Mouse (Mus musculus) gastrocnemius, adult 18-20 months (tissue): ENCODE data around the gene Atg2b. TPM values are rescaled to one million over a fixed set of nuclear protein-coding genes. Genes with fewer than 3 reads are reported as not detected.

Source experiments
- DNase-seq: peaks from one replicate; pipeline ENCODE4 v3.0.0; 2021; ENCODE audit warnings: low spot score
- total RNA-seq, 2 experiments: library from RNA; stranded (reverse); gene quantifications; 2 replicates each; pipeline ENCODE4 v1.2.3; 2021

Atg2b gene
- total RNA-seq, 2 experiments from 2014 or later = 17.2 to 17.7 TPM

GRCm38 (mm10) chr12:105683933-105684901 lies 794 bp downstream of the Atg2b start, which contains the start of gene Gskip:
TSS of gene Gskip (plus strand) at chr12:105684829.
- peak; percentile 23 for DNase-seq

GRCm38 (mm10) chr12:105678762-105679161 lies 6.2 kb downstream of the Atg2b start:
- DNase-seq = no peak

GRCm38 (mm10) chr12:105678211-105678610 lies 6.8 kb downstream of the Atg2b start:
- no peak for DNase-seq

- DNase-seq = no peak
These were observed 8.7 kb downstream of the Atg2b start for GRCm38 (mm10) chr12:105676274-105676673.

GRCm38 (mm10) chr12:105655850-105656249 lies 29.2 kb downstream of the Atg2b start:
- DNase-seq = no peak

GRCm38 (mm10) chr12:105642770-105643321 lies 42.2 kb downstream of the Atg2b start:
- DNase-seq = no peak

- no peak for DNase-seq
These were observed 47.5 kb downstream of the Atg2b start for GRCm38 (mm10) chr12:105637554-105637953.

- DNase-seq = no peak
These were observed 48.5 kb downstream of the Atg2b start for GRCm38 (mm10) chr12:105636551-105636950.

- no peak for DNase-seq
These were observed 50.5 kb downstream of the Atg2b start for GRCm38 (mm10) chr12:105634374-105635067.

- DNase-seq = no peak
These were observed 59.2 kb downstream of the Atg2b start for GRCm38 (mm10) chr12:105625798-105626197.

GRCm38 (mm10) chr12:105622981-105623539 lies 62.0 kb downstream of the Atg2b start:
- DNase-seq = no peak

GRCm38 (mm10) chr12:105622048-105622447 lies 63.0 kb downstream of the Atg2b start:
- no peak for DNase-seq

- DNase-seq = no peak
These were observed 71.5 kb downstream of the Atg2b start for GRCm38 (mm10) chr12:105613559-105613958.

GRCm38 (mm10) chr12:105611748-105612147 lies 73.3 kb downstream of the Atg2b start:
- peak; percentile 12 for DNase-seq

- DNase-seq = no peak
These were observed 74.0 kb downstream of the Atg2b start for GRCm38 (mm10) chr12:105611045-105611444.

- DNase-seq = no peak
These were observed 78.1 kb downstream of the Atg2b start for GRCm38 (mm10) chr12:105606881-105607280.

GRCm38 (mm10) chr12:105605212-105605611 lies 79.8 kb downstream of the Atg2b start:
- no peak for DNase-seq

GRCm38 (mm10) chr12:105603904-105604303 lies 81.1 kb downstream of the Atg2b start:
- no peak for DNase-seq

- no peak for DNase-seq
These were observed 82.3 kb downstream of the Atg2b start, which contains the start of gene Bdkrb1 for GRCm38 (mm10) chr12:105602581-105603210. TSS of gene Bdkrb1 (plus strand) at chr12:105603085.

GRCm38 (mm10) chr12:105601586-105601985 lies 83.4 kb downstream of the Atg2b start:
- no peak for DNase-seq

GRCm38 (mm10) chr12:105599098-105599497 lies 85.9 kb downstream of the Atg2b start:
- no peak for DNase-seq
